Mouse (Mus musculus): ENCODE data around the gene Cnnm4. TPM values are rescaled to one million over a fixed set of nuclear protein-coding genes. Genes with fewer than 3 reads are reported as not detected.

The Cnnm4 gene
- polyA plus RNA-seq, 1 experiment = 8.5 TPM

- Histone ChIP-seq H3K4me1 (ENCODE audit: control insufficient read depth, insufficient read depth, low read length) (peaks cover 18% of the 10 kb centered on the region), H3K27ac (ENCODE audit: insufficient read depth, low read depth, low read length) (peak overlapping the region; percentile 97), H3K4me3 (ENCODE audit: insufficient read depth, low read length) (peak overlapping the region; percentile 43)
- no peak for TF ChIP-seq POLR2A (IDR thresholded peaks at IDR 0.05; ENCODE audit: borderline replicate concordance, low read depth, low read length)
- TF ChIP-seq CTCF (IDR thresholded peaks at IDR 0.05; ENCODE audit: low read depth, low read length) = no peak
These were observed 25.9 kb upstream of the Cnnm4 start for GRCm38 (mm10) chr1:36445508-36445907.

- no peak for TF ChIP-seq CTCF (IDR thresholded peaks at IDR 0.05; ENCODE audit: low read depth, low read length)
- no peak for TF ChIP-seq POLR2A (IDR thresholded peaks at IDR 0.05; ENCODE audit: borderline replicate concordance, low read depth, low read length)
- Histone ChIP-seq H3K4me3 (ENCODE audit: insufficient read depth, low read length) (no peak overlapping the region), H3K4me1 (ENCODE audit: control insufficient read depth, insufficient read depth, low read length) (peaks cover 18% of the 10 kb centered on the region), H3K27ac (ENCODE audit: insufficient read depth, low read depth, low read length) (peak overlapping the region; percentile 97)
These were observed 25.2 kb upstream of the Cnnm4 start for GRCm38 (mm10) chr1:36446106-36446824.

GRCm38 (mm10) chr1:36446841-36447240 lies 24.6 kb upstream of the Cnnm4 start:
- peak overlapping the region; percentile 97 for H3K27ac ChIP-seq (ENCODE audit: insufficient read depth, low read depth, low read length)
- no peak for TF ChIP-seq POLR2A (IDR thresholded peaks at IDR 0.05; ENCODE audit: borderline replicate concordance, low read depth, low read length)
- no peak for TF ChIP-seq CTCF (IDR thresholded peaks at IDR 0.05; ENCODE audit: low read depth, low read length)

GRCm38 (mm10) chr1:36454055-36454815 lies 17.2 kb upstream of the Cnnm4 start:
- no peak overlapping the region for H3K27ac ChIP-seq (ENCODE audit: insufficient read depth, low read depth, low read length)
- no peak overlapping the region for H3K4me3 ChIP-seq (ENCODE audit: insufficient read depth, low read length)
- TF ChIP-seq CTCF (IDR thresholded peaks at IDR 0.05; ENCODE audit: low read depth, low read length) = peak; percentile 31; the same call in 1 of the 2 replicates
- no peak for TF ChIP-seq POLR2A (IDR thresholded peaks at IDR 0.05; ENCODE audit: borderline replicate concordance, low read depth, low read length)
- no peaks in the 10 kb centered on the region for H3K4me1 ChIP-seq (ENCODE audit: control insufficient read depth, insufficient read depth, low read length)

More at GRCm38 (mm10) chr1:36446841-36447240, 24.6 kb upstream of the Cnnm4 start:
- Histone ChIP-seq H3K4me1 (ENCODE audit: control insufficient read depth, insufficient read depth, low read length) (peaks cover 18% of the 10 kb centered on the region), H3K4me3 (ENCODE audit: insufficient read depth, low read length) (no peak overlapping the region)

- Histone ChIP-seq H3K27ac (ENCODE audit: insufficient read depth, low read depth, low read length) (no peak overlapping the region), H3K4me1 (ENCODE audit: control insufficient read depth, insufficient read depth, low read length) (peaks cover 8% of the 10 kb centered on the region), H3K4me3 (ENCODE audit: insufficient read depth, low read length) (no peak overlapping the region)
- TF ChIP-seq POLR2A (IDR thresholded peaks at IDR 0.05; ENCODE audit: borderline replicate concordance, low read depth, low read length) = no peak
- no peak for TF ChIP-seq CTCF (IDR thresholded peaks at IDR 0.05; ENCODE audit: low read depth, low read length)
These were observed 13.9 kb upstream of the Cnnm4 start for GRCm38 (mm10) chr1:36457388-36458014.

- peaks cover 8% of the 10 kb centered on the region for H3K4me1 ChIP-seq (ENCODE audit: control insufficient read depth, insufficient read depth, low read length)
These were observed 13.3 kb upstream of the Cnnm4 start for GRCm38 (mm10) chr1:36458169-36458568.

GRCm38 (mm10) chr1:36461829-36462228 lies 9.6 kb upstream of the Cnnm4 start:
- Histone ChIP-seq H3K27ac (ENCODE audit: insufficient read depth, low read depth, low read length) (no peak overlapping the region), H3K4me3 (ENCODE audit: insufficient read depth, low read length) (no peak overlapping the region), H3K4me1 (ENCODE audit: control insufficient read depth, insufficient read depth, low read length) (peaks cover 8% of the 10 kb centered on the region)
- no peak for TF ChIP-seq POLR2A (IDR thresholded peaks at IDR 0.05; ENCODE audit: borderline replicate concordance, low read depth, low read length)
- no peak for TF ChIP-seq CTCF (IDR thresholded peaks at IDR 0.05; ENCODE audit: low read depth, low read length)

More at GRCm38 (mm10) chr1:36458169-36458568, 13.3 kb upstream of the Cnnm4 start:
- Histone ChIP-seq H3K4me3 (ENCODE audit: insufficient read depth, low read length) (no peak overlapping the region), H3K27ac (ENCODE audit: insufficient read depth, low read depth, low read length) (no peak overlapping the region)
- no peak for TF ChIP-seq CTCF (IDR thresholded peaks at IDR 0.05; ENCODE audit: low read depth, low read length)
- no peak for TF ChIP-seq POLR2A (IDR thresholded peaks at IDR 0.05; ENCODE audit: borderline replicate concordance, low read depth, low read length)

GRCm38 (mm10) chr1:36465641-36466160 lies 5.7 kb upstream of the Cnnm4 start:
- Histone ChIP-seq H3K27ac (ENCODE audit: insufficient read depth, low read depth, low read length) (no peak overlapping the region), H3K4me1 (ENCODE audit: control insufficient read depth, insufficient read depth, low read length) (peaks cover 17% of the 10 kb centered on the region), H3K4me3 (ENCODE audit: insufficient read depth, low read length) (no peak overlapping the region)
- TF ChIP-seq CTCF (IDR thresholded peaks at IDR 0.05; ENCODE audit: low read depth, low read length) = no peak
- TF ChIP-seq POLR2A (IDR thresholded peaks at IDR 0.05; ENCODE audit: borderline replicate concordance, low read depth, low read length) = no peak

GRCm38 (mm10) chr1:36467446-36467845 lies 4.0 kb upstream of the Cnnm4 start:
- Histone ChIP-seq H3K27ac (ENCODE audit: insufficient read depth, low read depth, low read length) (no peak overlapping the region), H3K4me1 (ENCODE audit: control insufficient read depth, insufficient read depth, low read length) (peaks cover 16% of the 10 kb centered on the region), H3K4me3 (ENCODE audit: insufficient read depth, low read length) (no peak overlapping the region)
- TF ChIP-seq CTCF (IDR thresholded peaks at IDR 0.05; ENCODE audit: low read depth, low read length) (no peak), POLR2A (IDR thresholded peaks at IDR 0.05; ENCODE audit: borderline replicate concordance, low read depth, low read length) (no peak)
